Mouse (Mus musculus) liver (tissue): ENCODE data around the gene Asna1.
A peak's percentile ranks its signal among the peaks of the same experiment; 100 is the strongest.

Source experiments
- DNase-seq: peaks from one replicate; pipeline ENCODE4 v3.0.0-alpha.2; 2020; ENCODE audit warnings: mixed read lengths

Asna1 gene

DNA sequence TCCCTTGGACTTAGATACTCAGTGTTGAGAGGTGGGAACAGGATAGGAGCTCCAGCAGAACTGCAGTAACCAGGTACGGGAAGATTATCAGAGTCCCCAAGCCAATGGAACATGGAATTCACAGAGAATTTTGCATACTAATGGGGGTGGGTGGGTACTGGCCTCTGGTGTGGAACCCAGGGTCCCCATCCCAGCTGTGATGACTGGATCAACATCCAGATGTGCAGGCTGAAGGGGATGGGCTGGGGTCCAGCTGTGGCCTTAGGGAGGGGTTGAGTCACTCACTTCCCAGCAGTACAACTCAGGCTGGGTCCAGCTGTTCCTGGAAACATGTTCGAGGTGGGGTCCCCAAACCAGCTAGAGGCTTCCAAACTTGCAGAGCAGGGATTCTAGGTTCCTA, 37.2 kb downstream of the Asna1 start:
- DNase-seq = no peak

GRCm38 (mm10) chr8:84987388-84987787, 37.7 kb downstream of the Asna1 start:
- no peak for DNase-seq

GRCm38 (mm10) chr8:84986379-84986945, 38.6 kb downstream of the Asna1 start:
- DNase-seq = no peak

DNA sequence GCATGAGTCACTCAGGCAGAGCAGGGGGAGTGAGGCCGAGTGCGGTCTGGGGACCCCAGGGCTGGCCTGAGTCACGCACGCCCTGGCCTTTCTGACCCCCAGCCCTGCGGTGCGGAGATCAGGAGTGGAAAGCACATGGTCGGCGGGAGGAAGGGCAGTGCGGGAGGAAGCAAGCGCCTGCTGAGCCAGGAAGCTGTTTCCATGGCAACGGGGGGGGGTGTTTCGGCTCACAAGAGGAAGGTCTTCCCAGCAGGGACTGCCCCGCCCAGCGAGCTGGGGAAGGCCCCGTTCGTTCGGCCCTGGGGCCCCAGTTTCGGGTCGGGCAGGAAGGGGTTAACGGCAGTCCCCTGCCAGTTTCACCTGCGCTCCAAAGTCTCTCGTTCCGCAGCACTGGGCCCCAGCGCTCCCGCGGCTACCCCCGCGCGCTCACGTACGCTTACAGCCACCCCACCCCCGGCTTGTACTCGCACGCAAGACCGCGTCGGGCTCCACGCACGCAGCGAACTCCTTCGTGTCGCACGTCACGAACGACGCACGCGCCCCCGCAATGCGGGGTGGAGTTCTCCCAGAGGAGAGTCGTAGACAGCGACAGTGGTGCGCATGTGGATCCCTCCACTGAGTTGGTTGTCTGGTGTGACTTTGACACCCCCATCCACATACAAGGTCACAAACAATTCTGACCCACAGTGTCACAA, 39.2 kb downstream of the Asna1 start:
- peak; percentile 93 for DNase-seq

DNA sequence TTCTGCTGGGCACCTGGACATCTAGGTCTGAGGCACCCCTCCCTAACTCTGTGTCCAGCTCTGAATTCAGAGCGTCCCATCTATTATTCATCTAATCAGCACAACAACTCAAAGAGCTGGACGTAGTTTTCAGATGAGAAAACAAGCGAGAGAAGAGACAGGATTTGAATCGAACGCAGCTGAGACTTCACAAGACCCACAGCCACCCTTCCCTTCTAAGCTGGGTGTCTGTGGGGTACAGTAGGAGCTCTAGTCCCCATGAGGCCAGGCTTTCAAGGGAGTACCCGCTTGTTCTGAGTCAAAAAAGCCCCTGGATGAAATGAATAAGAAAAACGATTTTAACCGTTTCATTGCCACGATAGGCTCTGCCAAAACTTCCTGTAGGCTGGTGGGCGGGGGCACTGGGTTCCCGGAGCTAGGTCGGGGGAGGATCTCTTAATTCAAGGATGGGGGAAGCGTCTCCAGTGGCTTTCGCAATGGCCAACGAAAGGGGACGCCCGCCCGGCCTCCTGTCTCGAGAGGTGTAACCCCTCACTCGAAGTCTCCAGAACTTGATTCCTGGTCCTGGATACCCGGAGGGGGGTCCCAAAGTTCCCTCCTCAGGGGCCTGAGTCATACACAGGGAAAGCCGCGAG, 39.9 kb downstream of the Asna1 start:
- DNase-seq = peak; percentile 53

GRCm38 (mm10) chr8:84984294-84985048, 40.6 kb downstream of the Asna1 start:
- DNase-seq = peak; percentile 65

GRCm38 (mm10) chr8:84982499-84983011, 42.5 kb downstream of the Asna1 start:
- DNase-seq = no peak

DNA sequence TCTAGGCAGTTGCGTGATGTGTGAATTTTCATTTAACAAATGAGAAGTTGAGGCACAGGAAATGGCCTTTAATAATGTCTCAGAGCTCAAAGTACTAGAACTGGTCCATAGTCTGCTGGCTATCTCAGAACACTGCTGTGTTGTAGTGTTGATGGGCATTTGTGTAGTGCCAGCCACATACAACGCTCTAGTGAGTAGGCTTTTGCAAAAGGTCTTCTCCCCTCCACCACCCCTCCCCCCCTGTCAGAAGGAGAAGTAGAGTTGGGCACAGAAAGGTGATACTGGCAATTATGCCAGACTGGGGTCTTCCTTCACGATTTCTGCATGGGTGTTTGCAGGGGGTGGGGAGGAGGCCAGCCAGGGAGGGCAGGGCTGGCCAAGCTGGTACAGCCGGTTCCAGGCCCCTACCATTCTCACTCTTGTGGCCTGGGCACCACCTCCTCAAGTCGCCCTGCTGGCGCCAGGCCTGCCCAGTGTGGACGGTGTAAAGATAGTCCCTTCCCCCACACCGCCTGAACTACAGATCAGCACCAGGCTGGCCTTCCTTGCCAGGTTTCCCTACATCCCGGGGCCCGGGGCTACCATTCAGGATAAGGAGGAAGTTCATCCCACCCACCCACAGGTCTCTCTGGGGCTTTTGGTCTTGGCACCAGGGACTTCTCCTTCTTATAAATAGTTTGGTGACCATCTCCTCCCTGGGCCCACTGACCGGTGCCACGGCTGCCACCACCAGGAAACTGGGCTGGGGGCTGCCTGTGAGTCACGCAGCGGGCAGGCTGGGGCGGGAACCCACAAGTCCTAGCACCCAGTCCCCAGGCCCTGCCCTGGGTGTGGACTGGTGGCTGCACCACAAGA, 43.2 kb downstream of the Asna1 start:
- DNase-seq = no peak

DNA sequence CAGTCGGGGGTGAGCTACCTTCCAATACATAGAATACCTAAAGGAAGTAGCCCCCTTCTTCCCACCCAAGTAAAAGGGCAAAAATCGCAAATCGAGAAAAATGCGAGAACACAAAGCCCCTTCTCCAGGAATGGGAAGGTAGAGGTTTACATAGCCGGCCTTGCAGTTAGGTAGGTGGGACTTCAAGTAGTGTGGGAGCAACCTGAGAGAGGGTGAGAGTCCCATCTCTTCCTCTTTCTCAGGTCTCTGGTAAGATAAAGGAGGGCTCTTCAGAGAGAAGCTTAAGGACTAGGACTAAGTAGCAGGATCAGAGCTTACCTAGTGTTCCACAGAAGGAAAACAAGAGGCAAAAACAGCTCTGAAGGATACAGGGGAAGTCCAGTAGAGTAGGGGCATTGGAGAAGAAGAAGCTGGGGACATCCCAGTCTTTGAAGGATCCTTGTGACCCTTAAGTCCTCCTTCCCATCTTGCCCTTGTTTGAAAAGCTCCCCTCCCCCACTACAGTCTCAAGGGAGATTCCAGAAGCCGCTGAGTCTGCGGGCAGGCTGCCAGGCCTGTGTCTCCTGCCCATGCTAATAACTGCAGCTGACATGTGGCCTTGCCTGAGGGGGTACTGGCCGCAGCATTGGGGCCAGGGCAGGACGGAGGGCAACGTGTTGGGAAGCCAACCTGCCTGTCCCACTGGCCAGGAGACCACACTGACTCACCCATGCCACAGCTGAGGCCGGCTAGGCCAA, 44.3 kb downstream of the Asna1 start:
- DNase-seq = peak; percentile 51

DNA sequence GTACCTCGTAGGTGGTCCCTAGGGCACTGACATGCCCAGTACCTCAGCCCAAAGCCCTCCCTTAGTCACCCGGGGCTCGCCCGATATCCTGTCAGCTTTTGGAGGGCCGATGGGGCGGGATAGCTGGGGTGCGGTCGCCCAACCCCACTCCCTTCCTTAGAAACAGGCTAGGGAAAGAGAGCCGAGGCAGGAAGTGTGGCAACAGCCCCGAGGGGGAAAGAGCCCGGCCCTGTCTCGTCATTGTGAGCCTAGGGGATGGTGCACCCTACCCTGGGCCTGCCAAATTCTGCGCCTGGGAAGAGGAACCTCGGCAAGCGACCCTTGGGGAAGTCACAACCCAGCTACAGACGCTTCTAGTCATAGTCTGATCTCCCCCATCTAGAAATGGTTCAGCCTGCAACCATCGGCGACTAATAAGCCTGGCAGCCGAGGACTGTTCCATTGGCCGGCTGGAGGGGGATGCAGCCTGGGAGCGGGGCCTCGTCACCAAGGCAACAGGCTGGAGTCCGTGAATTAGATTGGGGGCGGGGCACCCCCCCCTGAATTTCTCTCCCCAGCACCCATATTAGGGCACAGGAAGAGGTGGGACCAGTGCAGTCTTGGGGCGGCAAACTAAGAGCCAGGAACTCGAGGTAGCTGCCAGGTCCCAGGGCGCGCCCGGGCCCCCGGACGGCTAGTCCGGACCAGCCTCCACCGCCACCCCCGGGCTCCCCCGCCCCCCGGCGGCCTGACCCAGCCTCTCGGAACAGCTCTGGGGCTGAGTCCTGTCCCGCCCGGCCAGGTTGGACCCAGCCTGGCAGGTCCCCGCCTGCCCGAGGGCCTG, 45.3 kb downstream of the Asna1 start:
- peak; percentile 91 for DNase-seq

DNA sequence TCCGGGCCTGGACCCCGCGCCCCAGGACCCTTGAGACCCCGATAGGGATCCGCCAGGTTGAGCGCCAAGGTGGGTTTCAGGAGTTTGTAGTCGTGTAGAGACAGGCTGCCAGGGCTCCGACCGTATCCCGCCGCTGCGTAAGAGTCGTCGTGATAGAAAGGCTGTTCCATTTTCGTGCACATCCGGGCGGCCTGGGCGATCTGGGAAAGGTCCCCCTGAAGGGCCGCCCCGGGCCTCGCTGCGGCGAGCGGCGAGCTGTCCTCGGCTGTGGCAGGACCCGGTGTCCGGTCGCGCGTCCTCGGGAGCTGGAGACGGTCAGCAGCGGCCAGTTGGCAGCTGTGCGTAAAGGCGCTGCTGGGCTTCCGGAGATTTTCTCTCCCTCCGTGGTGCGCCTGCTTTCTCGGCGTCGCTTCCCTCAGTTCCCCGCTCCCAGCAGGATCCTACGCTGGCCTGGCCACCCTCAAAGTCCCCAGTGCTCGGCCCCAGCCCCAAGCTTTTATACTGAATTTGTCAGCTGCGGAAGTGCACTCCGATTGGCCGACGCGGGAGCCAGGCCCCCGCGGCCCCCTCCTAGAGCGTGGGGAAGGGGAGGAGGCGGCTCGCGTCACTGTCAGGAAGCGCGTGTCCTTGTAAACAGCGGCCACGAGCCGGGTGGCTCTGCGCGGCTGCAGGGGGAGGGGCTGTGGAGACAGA, 46.7 kb downstream of the Asna1 start, which contains the start of gene Junb:
Junb (minus strand) TSS at position 471 of the 693 bp plus-strand sequence.
- DNase-seq = peak; percentile 89

DNA sequence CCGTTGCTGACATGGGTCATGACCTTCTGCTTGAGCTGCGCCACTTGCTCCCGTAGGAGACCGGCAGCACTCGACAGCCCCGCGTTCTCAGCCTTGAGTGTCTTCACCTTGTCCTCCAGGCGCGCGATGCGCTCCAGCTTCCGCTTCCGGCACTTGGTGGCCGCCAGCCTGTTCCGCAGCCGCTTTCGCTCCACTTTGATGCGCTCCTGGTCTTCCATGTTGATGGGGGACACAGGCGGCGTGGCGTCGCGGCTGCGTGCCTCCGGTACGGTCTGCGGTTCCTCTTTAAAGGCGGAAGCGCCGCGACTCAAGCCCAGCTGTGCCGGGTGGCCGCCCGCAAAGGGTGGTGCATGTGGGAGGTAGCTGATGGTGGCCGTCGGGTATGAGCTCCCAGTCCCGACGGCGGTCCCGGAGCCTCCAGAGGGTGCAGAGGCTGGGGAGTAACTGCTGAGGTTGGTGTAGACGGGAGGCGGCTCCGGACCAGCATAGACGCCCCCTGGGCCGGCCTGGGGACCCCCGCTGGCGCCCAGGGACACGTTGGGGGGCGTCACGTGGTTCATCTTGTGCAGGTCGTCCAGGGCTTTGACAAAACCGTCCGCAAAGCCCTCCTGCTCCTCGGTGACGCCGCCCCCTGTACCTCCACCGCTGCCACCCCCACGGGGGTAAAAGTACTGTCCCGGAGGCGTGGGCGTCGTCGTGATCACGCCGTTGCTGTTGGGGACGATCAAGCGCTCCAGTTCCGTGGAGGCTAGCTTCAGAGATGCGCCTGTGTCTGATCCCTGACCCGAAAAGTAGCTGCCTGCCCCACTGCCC, 47.4 kb downstream of the Asna1 start:
- DNase-seq = peak; percentile 74

DNA sequence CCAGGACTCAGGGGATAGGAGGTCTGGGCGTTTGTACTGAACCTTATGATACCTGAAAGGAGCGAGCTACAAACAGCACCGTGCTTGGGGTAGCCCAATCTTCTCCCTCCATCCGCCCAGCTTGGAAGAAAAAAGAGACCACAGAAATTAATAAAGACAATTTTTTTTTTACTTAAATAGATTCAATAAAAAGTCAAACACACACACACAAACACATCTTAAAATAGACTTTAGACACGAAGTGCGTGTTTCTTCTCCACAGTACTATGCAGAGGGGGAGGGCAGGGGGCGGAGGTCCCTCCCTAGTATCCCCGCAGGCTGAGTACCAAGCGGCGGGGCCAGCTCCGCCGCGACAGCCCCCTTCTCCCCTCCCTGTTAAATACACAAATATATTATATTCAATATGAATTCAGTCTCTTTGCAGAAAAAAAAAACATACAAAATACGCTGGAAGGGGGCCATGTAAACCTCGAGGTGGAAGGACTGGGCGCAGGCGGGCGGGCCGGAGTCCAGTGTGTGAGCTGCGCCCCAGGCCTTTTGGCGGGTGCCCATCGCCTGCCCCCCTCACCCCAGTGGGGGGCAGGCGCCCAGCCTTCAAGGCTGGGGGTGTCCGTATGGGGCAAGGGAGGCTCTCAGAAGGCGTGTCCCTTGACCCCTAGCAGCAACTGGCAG, 48.2 kb downstream of the Asna1 start:
- DNase-seq = no peak

DNA sequence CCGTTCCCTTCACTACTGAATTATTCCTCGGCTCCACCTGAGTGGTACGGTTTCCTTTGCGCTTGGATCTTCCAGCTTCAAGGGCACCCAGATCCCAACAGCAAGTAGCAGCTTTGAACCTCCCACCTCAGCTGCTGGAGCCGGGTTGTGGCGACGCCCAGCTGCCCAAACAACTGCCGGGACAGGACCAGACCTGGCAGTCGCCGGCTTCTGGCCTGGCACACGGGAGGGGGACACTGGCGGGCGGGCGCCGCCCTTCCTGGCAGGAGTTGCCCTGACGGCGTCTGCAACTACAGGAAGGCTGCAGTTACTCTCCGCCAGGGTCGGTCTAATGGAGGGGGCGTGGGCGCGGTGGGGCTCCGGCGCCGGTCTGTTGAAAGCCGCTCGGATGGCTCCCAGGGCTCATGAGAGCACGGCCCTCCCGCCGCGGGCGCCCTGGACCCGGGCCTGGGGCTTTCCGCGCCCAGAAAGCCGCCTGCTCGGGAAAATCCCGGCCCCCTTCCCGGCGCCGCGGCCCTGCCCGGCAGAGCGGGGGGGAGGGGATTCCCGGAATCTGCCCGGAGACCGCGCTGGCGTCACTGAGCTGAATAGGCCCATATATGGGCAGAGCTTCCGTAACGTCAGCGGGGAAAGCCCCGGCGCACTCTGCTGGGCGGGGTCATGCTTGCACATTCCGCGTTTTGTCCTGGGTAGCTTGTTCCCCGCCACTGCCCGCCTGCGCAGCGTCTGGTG, 48.9 kb downstream of the Asna1 start:
- peak; percentile 96 for DNase-seq

DNA sequence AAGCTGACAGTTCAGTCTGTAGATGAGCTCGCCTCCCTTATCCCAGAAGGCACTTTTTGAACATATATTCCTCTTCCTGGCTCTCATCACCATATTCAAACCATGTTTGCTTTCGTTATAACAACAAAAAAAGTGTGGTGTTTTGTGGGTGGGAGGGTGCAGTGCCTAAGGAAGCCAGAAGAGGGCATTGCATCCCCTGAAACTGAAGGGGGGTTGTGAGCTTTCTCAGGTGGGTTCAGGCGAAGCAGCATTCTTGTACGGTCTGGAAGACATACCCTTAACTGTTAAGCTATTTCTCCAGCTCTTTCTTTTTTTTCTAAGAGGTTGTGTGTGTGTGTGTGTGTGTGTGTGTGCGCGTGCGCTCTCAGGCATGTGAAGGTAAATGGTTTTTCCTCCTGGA, 49.6 kb downstream of the Asna1 start:
- peak; percentile 78 for DNase-seq

DNA sequence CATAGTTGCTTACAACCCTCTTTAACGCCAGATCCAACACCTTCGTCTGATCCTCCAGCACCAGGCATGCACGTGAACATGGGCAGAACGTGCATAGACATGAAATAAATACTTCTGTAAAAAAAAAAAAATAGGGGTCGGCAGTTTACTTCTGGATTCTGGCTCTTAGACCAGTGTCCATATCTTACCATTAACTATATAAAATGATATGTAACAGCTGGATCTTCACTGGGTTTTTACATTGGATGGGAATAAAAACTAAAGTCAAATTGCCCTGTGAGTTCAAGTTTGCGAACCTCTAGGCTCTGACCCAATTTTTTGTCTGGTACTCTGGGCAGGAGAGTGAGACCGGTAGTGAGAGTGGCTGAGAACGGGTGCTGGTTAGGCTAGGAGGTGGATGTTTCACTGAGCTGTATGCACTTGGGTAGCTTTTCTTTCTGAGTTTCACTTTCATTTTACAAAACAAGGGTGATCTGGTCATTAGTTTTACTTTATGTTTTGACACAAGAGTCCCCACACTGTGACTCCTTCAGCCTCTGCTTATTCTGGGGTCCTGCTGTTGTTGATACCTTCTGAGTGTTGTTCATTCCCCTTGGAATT, 50.4 kb downstream of the Asna1 start:
- no peak for DNase-seq

DNA sequence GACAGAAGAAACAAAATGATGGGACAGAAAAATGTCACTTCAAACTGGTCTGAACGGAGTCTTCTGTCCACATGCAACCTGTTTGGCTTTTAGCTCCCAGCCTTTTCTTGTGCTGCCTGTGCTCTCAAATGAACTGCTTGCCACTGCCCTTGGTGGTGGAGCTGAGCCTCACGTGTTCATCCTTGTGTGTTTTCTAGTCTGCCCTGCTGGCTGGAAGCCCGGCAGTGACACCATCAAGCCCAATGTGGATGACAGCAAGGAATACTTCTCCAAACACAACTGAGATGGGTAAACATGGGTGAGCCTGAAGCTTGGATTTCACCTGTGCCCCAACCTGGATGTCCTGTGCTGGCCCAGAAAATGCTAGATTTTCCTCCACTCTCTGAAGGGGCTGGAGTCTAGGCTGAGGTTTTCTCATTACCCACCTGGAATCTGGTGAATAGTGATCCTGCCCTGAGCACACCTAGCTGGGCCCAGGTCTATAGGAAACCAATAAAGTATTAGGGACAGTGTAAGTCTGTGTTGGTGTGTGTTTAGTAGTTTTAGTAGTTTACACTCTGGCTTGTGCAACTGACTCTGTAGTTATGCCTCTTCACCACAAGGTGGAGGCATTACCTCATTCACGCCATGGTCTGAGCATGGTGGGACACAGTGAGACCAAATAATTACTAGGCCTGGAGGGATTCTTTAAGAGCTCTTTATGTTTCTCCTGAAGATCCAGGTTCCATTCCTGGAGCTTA, 51.1 kb downstream of the Asna1 start:
- peak; percentile 48 for DNase-seq
